Mouse (Mus musculus): ENCODE results near the gene Specc1l.

The Specc1l gene

GRCm38 (mm10) chr10:75303324-75304048 lies 91.6 kb downstream of the Specc1l start:
- no peaks in the 10 kb centered on the region for H3K27me3 ChIP-seq (ENCODE audit: control insufficient read depth, insufficient read depth, low read length, poor library complexity, severe bottlenecking)
- peaks cover 4% of the 10 kb centered on the region; the same call in 1 of the 2 replicates for H3K36me3 ChIP-seq (ENCODE audit: control insufficient read depth, insufficient read depth, low read length, poor library complexity, severe bottlenecking)
- DNase-seq (ENCODE audit: low read depth, low spot score) = peak; percentile 84

- Histone ChIP-seq H3K36me3 (ENCODE audit: control insufficient read depth, insufficient read depth, low read length, poor library complexity, severe bottlenecking) (peaks cover 4% of the 10 kb centered on the region; the same call in 1 of the 2 replicates), H3K27me3 (ENCODE audit: control insufficient read depth, insufficient read depth, low read length, poor library complexity, severe bottlenecking) (no peaks in the 10 kb centered on the region)
- DNase-seq (ENCODE audit: low read depth, low spot score) = no peak
Measured at GRCm38 (mm10) chr10:75304049-75304405, 92.2 kb downstream of the Specc1l start.

GRCm38 (mm10) chr10:75304413-75304812 lies 92.5 kb downstream of the Specc1l start:
- peaks cover 4% of the 10 kb centered on the region; the same call in 1 of the 2 replicates for H3K36me3 ChIP-seq (ENCODE audit: control insufficient read depth, insufficient read depth, low read length, poor library complexity, severe bottlenecking)
- H3K27me3 ChIP-seq (ENCODE audit: control insufficient read depth, insufficient read depth, low read length, poor library complexity, severe bottlenecking) = no peaks in the 10 kb centered on the region
- no peak for DNase-seq (ENCODE audit: low read depth, low spot score)

GRCm38 (mm10) chr10:75307130-75307529 lies 95.3 kb downstream of the Specc1l start:
- H3K27me3 ChIP-seq (ENCODE audit: control insufficient read depth, insufficient read depth, low read length, poor library complexity, severe bottlenecking) = no peaks in the 10 kb centered on the region
- no peak for DNase-seq (ENCODE audit: low read depth, low spot score)
- peaks cover 4% of the 10 kb centered on the region; the same call in 1 of the 2 replicates for H3K36me3 ChIP-seq (ENCODE audit: control insufficient read depth, insufficient read depth, low read length, poor library complexity, severe bottlenecking)

GRCm38 (mm10) chr10:75312361-75312760 lies 100.5 kb downstream of the Specc1l start:
- Histone ChIP-seq H3K27me3 (ENCODE audit: control insufficient read depth, insufficient read depth, low read length, poor library complexity, severe bottlenecking) (no peaks in the 10 kb centered on the region), H3K36me3 (ENCODE audit: control insufficient read depth, insufficient read depth, low read length, poor library complexity, severe bottlenecking) (peaks cover 4% of the 10 kb centered on the region; the same call in 1 of the 2 replicates)
- no peak for DNase-seq (ENCODE audit: low read depth, low spot score)

- DNase-seq (ENCODE audit: low read depth, low spot score) = no peak
- H3K36me3 ChIP-seq (ENCODE audit: control insufficient read depth, insufficient read depth, low read length, poor library complexity, severe bottlenecking) = no peaks in the 10 kb centered on the region
- H3K27me3 ChIP-seq (ENCODE audit: control insufficient read depth, insufficient read depth, low read length, poor library complexity, severe bottlenecking) = no peaks in the 10 kb centered on the region
Measured at GRCm38 (mm10) chr10:75314190-75314980, 102.5 kb downstream of the Specc1l start.

GRCm38 (mm10) chr10:75315756-75316155 lies 103.9 kb downstream of the Specc1l start:
- Histone ChIP-seq H3K27me3 (ENCODE audit: control insufficient read depth, insufficient read depth, low read length, poor library complexity, severe bottlenecking) (no peaks in the 10 kb centered on the region), H3K36me3 (ENCODE audit: control insufficient read depth, insufficient read depth, low read length, poor library complexity, severe bottlenecking) (no peaks in the 10 kb centered on the region)
- no peak for DNase-seq (ENCODE audit: low read depth, low spot score)

- DNase-seq (ENCODE audit: low read depth, low spot score) = peak; percentile 57
- H3K36me3 ChIP-seq (ENCODE audit: control insufficient read depth, insufficient read depth, low read length, poor library complexity, severe bottlenecking) = no peaks in the 10 kb centered on the region
- H3K27me3 ChIP-seq (ENCODE audit: control insufficient read depth, insufficient read depth, low read length, poor library complexity, severe bottlenecking) = no peaks in the 10 kb centered on the region
Measured at GRCm38 (mm10) chr10:75316472-75316871, 104.6 kb downstream of the Specc1l start.

- Histone ChIP-seq H3K36me3 (ENCODE audit: control insufficient read depth, insufficient read depth, low read length, poor library complexity, severe bottlenecking) (no peaks in the 10 kb centered on the region), H3K27me3 (ENCODE audit: control insufficient read depth, insufficient read depth, low read length, poor library complexity, severe bottlenecking) (no peaks in the 10 kb centered on the region)
- no peak for DNase-seq (ENCODE audit: low read depth, low spot score)
Measured at GRCm38 (mm10) chr10:75316872-75316907, 104.8 kb downstream of the Specc1l start, which contains the start of gene Adora2a. Gene Adora2a (plus strand): TSS chr10:75316877.

GRCm38 (mm10) chr10:75316908-75317761 lies 105.3 kb downstream of the Specc1l start:
- peak; percentile 78 for DNase-seq (ENCODE audit: low read depth, low spot score)
- Histone ChIP-seq H3K36me3 (ENCODE audit: control insufficient read depth, insufficient read depth, low read length, poor library complexity, severe bottlenecking) (no peaks in the 10 kb centered on the region), H3K27me3 (ENCODE audit: control insufficient read depth, insufficient read depth, low read length, poor library complexity, severe bottlenecking) (no peaks in the 10 kb centered on the region)

GRCm38 (mm10) chr10:75318206-75318605 lies 106.3 kb downstream of the Specc1l start:
- H3K36me3 ChIP-seq (ENCODE audit: control insufficient read depth, insufficient read depth, low read length, poor library complexity, severe bottlenecking) = no peaks in the 10 kb centered on the region
- H3K27me3 ChIP-seq (ENCODE audit: control insufficient read depth, insufficient read depth, low read length, poor library complexity, severe bottlenecking) = no peaks in the 10 kb centered on the region
- no peak for DNase-seq (ENCODE audit: low read depth, low spot score)

GRCm38 (mm10) chr10:75320321-75320720 lies 108.4 kb downstream of the Specc1l start:
- no peaks in the 10 kb centered on the region for H3K36me3 ChIP-seq (ENCODE audit: control insufficient read depth, insufficient read depth, low read length, poor library complexity, severe bottlenecking)
- peak; percentile 58 for DNase-seq (ENCODE audit: low read depth, low spot score)
- H3K27me3 ChIP-seq (ENCODE audit: control insufficient read depth, insufficient read depth, low read length, poor library complexity, severe bottlenecking) = no peaks in the 10 kb centered on the region

GRCm38 (mm10) chr10:75322966-75323365 lies 111.1 kb downstream of the Specc1l start:
- DNase-seq (ENCODE audit: low read depth, low spot score) = no peak
- no peaks in the 10 kb centered on the region for H3K36me3 ChIP-seq (ENCODE audit: control insufficient read depth, insufficient read depth, low read length, poor library complexity, severe bottlenecking)
- no peaks in the 10 kb centered on the region for H3K27me3 ChIP-seq (ENCODE audit: control insufficient read depth, insufficient read depth, low read length, poor library complexity, severe bottlenecking)

GRCm38 (mm10) chr10:75323986-75324385 lies 112.1 kb downstream of the Specc1l start:
- H3K27me3 ChIP-seq (ENCODE audit: control insufficient read depth, insufficient read depth, low read length, poor library complexity, severe bottlenecking) = no peaks in the 10 kb centered on the region
- no peaks in the 10 kb centered on the region for H3K36me3 ChIP-seq (ENCODE audit: control insufficient read depth, insufficient read depth, low read length, poor library complexity, severe bottlenecking)
- no peak for DNase-seq (ENCODE audit: low read depth, low spot score)

- H3K36me3 ChIP-seq (ENCODE audit: control insufficient read depth, insufficient read depth, low read length, poor library complexity, severe bottlenecking) = no peaks in the 10 kb centered on the region
- peak; percentile 37 for DNase-seq (ENCODE audit: low read depth, low spot score)
- no peaks in the 10 kb centered on the region for H3K27me3 ChIP-seq (ENCODE audit: control insufficient read depth, insufficient read depth, low read length, poor library complexity, severe bottlenecking)
Measured at GRCm38 (mm10) chr10:75324391-75324790, 112.5 kb downstream of the Specc1l start.
